Mouse (Mus musculus): ENCODE data around the gene B430306N03Rik. TPM values are rescaled to one million over a fixed set of nuclear protein-coding genes. Genes with fewer than 3 reads are reported as not detected.

Gene B430306N03Rik
- polyA plus RNA-seq (2014; fragmentation: Illumina TruSeq; extraction: RNeasy Lipid Tissue Mini Kit (QIAGEN cat#74804); ENCODE audit: low replicate concordance): 0.15 TPM

DNA sequence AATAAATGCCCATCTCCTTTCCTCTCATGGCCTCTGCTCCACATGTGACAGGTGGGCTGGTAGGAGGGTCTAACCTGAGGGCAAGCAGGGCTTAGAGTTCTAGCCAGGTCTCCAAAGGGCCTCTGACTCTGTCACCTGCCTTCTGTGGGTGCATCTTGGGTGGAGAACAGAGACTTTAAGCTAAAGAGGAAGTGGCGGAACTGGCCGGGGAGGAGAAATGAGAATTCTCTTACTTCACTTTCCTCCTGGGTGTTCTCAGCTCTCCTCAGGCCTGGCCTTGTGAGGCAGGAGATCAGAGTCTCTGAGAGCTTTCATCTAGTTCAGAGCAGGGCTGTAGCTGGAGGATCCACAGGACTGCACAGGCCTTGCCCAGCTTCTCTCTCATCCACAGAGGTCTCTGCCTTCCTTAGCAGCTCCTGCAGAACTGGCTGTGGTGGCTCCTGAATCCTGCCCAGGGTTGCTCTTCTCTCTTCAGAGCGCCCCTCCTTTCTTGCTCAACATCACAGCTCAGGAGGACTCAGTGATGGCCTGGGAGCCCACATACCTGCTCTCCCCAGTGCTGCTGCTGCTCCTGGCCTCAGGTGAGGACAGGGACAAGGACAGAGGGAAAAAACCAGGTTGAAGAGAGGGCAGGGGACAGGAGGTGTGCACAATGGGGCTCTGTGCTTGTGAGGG is at the start of gene B430306N03Rik:
TSS of gene B430306N03Rik (plus strand) at position 237 of the 675 bp plus-strand sequence.

DNA sequence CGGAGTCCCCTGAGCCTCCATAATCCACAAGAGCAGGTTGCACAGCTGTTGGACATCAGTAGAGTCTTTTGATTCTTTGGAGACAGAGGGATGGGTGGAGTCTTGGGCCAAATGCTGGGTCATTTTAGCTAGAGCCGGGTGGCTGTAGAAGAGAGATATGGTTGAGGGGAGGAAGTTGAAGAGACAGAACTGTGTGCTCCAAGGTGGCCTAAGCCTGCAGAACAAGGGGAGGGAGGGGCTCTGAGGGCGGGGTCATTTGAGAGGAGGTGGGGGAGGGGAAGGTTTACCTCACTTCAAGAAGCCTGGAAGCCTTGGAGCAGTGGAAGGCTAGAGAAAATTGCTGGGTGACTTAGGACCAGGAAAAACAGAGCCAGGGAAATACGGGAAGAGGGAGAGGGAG is 16.7 kb upstream of the B430306N03Rik start, which contains the start of gene Treml2:
TSS of gene Treml2 (plus strand) at position 296 of the 400 bp plus-strand sequence.

DNA sequence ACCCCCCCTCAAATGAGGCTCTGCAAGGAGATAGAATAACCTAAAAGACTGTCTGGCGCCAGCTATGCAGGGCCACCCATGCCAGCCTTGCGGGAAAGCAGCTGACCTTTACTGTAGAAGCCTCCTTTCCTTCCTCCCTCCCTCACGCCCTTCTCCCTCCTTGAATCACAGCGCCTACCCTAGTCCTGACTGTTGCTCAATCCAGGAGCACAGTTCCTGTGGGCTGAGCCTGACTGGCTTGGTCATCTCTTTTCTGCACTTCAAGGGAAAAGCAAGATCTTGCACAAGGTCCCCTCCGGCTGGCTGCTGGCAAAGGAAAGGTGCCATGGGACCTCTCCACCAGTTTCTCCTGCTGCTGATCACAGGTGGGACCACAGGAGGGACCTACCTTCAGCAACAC is 30.3 kb downstream of the B430306N03Rik start, which contains the start of gene Trem2:
TSS of gene Trem2 (plus strand) at position 171 of the 400 bp plus-strand sequence.

DNA sequence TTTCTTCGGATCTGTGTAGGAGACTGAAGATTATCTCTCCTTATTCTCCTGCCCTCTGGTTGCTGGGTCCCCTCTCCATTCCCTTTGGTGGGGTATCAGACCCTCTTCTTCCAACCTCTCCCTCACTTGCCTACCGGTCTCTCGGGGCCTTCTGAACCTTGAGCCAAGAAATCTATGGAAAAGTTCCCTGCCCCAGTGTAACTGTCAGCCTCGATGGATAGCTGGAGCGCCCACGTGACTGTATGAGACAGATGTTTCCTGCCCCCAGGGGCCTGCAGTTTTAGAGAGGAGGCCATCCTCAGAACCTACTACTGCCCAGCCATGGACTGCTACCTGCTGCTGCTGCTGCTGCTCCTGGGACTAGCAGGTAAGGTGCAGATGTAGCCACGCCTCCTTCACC is 43.7 kb downstream of the B430306N03Rik start, which contains the start of gene Treml1:
TSS of gene Treml1 (plus strand) at position 301 of the 400 bp plus-strand sequence.

Other genes starting within 250 kb of the B430306N03Rik start
- not detected for gene 1700067P10Rik, start 226.8 kb upstream of the B430306N03Rik start, polyA plus RNA-seq (2014; fragmentation: Illumina TruSeq; extraction: RNeasy Lipid Tissue Mini Kit (QIAGEN cat#74804); ENCODE audit: low replicate concordance)
- 0.78 TPM for gene 9830107B12Rik, start 169.9 kb upstream of the B430306N03Rik start, polyA plus RNA-seq (2014; fragmentation: Illumina TruSeq; extraction: RNeasy Lipid Tissue Mini Kit (QIAGEN cat#74804); ENCODE audit: low replicate concordance)
- 1.9 TPM for gene A530064D06Rik, start 148.9 kb upstream of the B430306N03Rik start, polyA plus RNA-seq (2014; fragmentation: Illumina TruSeq; extraction: RNeasy Lipid Tissue Mini Kit (QIAGEN cat#74804); ENCODE audit: low replicate concordance)
- 0.67 TPM for gene Trem1, start 83.4 kb upstream of the B430306N03Rik start, polyA plus RNA-seq (2014; fragmentation: Illumina TruSeq; extraction: RNeasy Lipid Tissue Mini Kit (QIAGEN cat#74804); ENCODE audit: low replicate concordance)
- not detected for gene Trem3, start 68.4 kb upstream of the B430306N03Rik start, polyA plus RNA-seq (2014; fragmentation: Illumina TruSeq; extraction: RNeasy Lipid Tissue Mini Kit (QIAGEN cat#74804); ENCODE audit: low replicate concordance)
- 1.5 TPM for gene Treml4, start 51.8 kb upstream of the B430306N03Rik start, polyA plus RNA-seq (2014; fragmentation: Illumina TruSeq; extraction: RNeasy Lipid Tissue Mini Kit (QIAGEN cat#74804); ENCODE audit: low replicate concordance)
- gene Treml2, start 16.6 kb upstream of the B430306N03Rik start, polyA plus RNA-seq (2014; fragmentation: Illumina TruSeq; extraction: RNeasy Lipid Tissue Mini Kit (QIAGEN cat#74804); ENCODE audit: low replicate concordance): 0.37 TPM
- not detected for gene Trem2, start 30.3 kb downstream of the B430306N03Rik start, polyA plus RNA-seq (2014; fragmentation: Illumina TruSeq; extraction: RNeasy Lipid Tissue Mini Kit (QIAGEN cat#74804); ENCODE audit: low replicate concordance)
- gene Treml1, start 43.8 kb downstream of the B430306N03Rik start, polyA plus RNA-seq (2014; fragmentation: Illumina TruSeq; extraction: RNeasy Lipid Tissue Mini Kit (QIAGEN cat#74804); ENCODE audit: low replicate concordance): not detected
- gene Nfya, start 93.8 kb downstream of the B430306N03Rik start, polyA plus RNA-seq (2014; fragmentation: Illumina TruSeq; extraction: RNeasy Lipid Tissue Mini Kit (QIAGEN cat#74804); ENCODE audit: low replicate concordance): 17.0 TPM
- 65.4 TPM for gene Oard1, start 93.9 kb downstream of the B430306N03Rik start, polyA plus RNA-seq (2014; fragmentation: Illumina TruSeq; extraction: RNeasy Lipid Tissue Mini Kit (QIAGEN cat#74804); ENCODE audit: low replicate concordance)
- gene Apobec2, start 116.8 kb downstream of the B430306N03Rik start, polyA plus RNA-seq (2014; fragmentation: Illumina TruSeq; extraction: RNeasy Lipid Tissue Mini Kit (QIAGEN cat#74804); ENCODE audit: low replicate concordance): 0.59 TPM
- gene Tspo2, start 135.4 kb downstream of the B430306N03Rik start, polyA plus RNA-seq (2014; fragmentation: Illumina TruSeq; extraction: RNeasy Lipid Tissue Mini Kit (QIAGEN cat#74804); ENCODE audit: low replicate concordance): 0.11 TPM
- 30.1 TPM for gene Unc5cl, start 138.8 kb downstream of the B430306N03Rik start, polyA plus RNA-seq (2014; fragmentation: Illumina TruSeq; extraction: RNeasy Lipid Tissue Mini Kit (QIAGEN cat#74804); ENCODE audit: low replicate concordance)